Mouse (Mus musculus): ENCODE results near the gene Tbc1d24.

DNA sequence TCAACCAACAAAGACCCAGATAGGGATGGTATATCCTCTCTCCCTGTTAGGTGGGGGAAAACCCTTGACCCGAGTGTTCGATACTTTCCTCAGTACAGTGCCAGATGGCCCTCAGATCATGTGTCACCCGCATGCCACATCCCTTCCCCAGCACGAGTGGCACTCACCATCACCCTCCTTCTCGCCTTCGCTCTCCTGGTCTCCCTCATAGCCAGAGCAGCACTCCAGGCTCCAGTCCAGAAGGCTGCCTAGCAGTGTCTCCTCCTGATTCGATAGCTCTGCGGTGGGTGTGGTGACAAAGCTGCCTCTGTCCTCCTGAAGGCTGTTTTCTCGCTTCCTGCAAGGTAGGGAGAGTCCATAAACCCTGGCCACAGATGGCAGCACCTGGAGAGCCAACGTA lies 19.4 kb upstream of the Tbc1d24 start:
- TF ChIP-seq MAX (IDR thresholded peaks at IDR 0.05; ENCODE audit: low read depth) (no peak), POLR2A (IDR thresholded peaks at IDR 0.05; ENCODE audit: insufficient read length, low read depth) (no peak), POLR2AphosphoS2 (IDR thresholded peaks at IDR 0.05; ENCODE audit: insufficient read length, low read depth) (no peak), REST (IDR thresholded peaks at IDR 0.05; ENCODE audit: insufficient read depth, insufficient read length) (no peak), USF1 (IDR thresholded peaks at IDR 0.05; ENCODE audit: low read depth) (no peak), E2F4 (IDR thresholded peaks at IDR 0.05; ENCODE audit: insufficient read depth) (no peak), MYOG (IDR thresholded peaks at IDR 0.05; ENCODE audit: control insufficient read depth in 1 of 3, insufficient read depth in 1 of 3, insufficient read length in 2 of 3, low read depth in 2 of 3) (peak in 1 of 3 experiments; percentile 15)
